Mouse (Mus musculus) mature B cell (primary cell): ENCODE measurements around the gene Itga9.

Source experiments
- in situ Hi-C: fragments of 300-500 bp; cut with MboI; formaldehyde crosslinking; loops from 2 replicates; pipeline ENCODE4 v1.14.3; 2019

Gene Itga9

GRCm38 (mm10) chr9:118821220-118822185 is 215.0 kb downstream of the Itga9 start:
- in situ Hi-C loops, result no loop called here

- in situ Hi-C loops, result no loop called here
Observed at GRCm38 (mm10) chr9:118822186-118822555, 215.7 kb downstream of the Itga9 start.

GRCm38 (mm10) chr9:118822581-118822980 is 216.1 kb downstream of the Itga9 start:
- in situ Hi-C loops, result no loop called here

- in situ Hi-C loops, result no loop called here
Observed at GRCm38 (mm10) chr9:118831080-118831479, 224.6 kb downstream of the Itga9 start.

- in situ Hi-C loops, result no loop called here
Observed at GRCm38 (mm10) chr9:118832533-118832932, 226.0 kb downstream of the Itga9 start.

GRCm38 (mm10) chr9:118833413-118833812 is 226.9 kb downstream of the Itga9 start:
- in situ Hi-C loops, result no loop called here

- in situ Hi-C loops, result no loop called here
Observed at GRCm38 (mm10) chr9:118838910-118839667, 232.6 kb downstream of the Itga9 start.

GRCm38 (mm10) chr9:118841247-118841646 is 234.8 kb downstream of the Itga9 start:
- in situ Hi-C loops, result no loop called here

GRCm38 (mm10) chr9:118841907-118842432 is 235.5 kb downstream of the Itga9 start:
- in situ Hi-C loops, result no loop called here

- in situ Hi-C loops, result no loop called here
Observed at GRCm38 (mm10) chr9:118843711-118844110, 237.2 kb downstream of the Itga9 start.

GRCm38 (mm10) chr9:118845003-118845402 is 238.5 kb downstream of the Itga9 start:
- in situ Hi-C loops, result no loop called here

GRCm38 (mm10) chr9:118846766-118847165 is 240.3 kb downstream of the Itga9 start:
- in situ Hi-C loops, result no loop called here

GRCm38 (mm10) chr9:118856665-118857064 is 250.2 kb downstream of the Itga9 start:
- in situ Hi-C loops, result no loop called here

- in situ Hi-C loops, result loop anchor here (10.0 kb wide), 1 partner anchor 256 kb away; the partner anchor contains the start of gene Itga9
Observed at GRCm38 (mm10) chr9:118860613-118861141, 254.2 kb downstream of the Itga9 start.

GRCm38 (mm10) chr9:118862214-118862613 is 255.7 kb downstream of the Itga9 start:
- in situ Hi-C loops, result loop anchor here (10.0 kb wide), 1 partner anchor 257 kb away; the partner anchor contains the start of gene Itga9

GRCm38 (mm10) chr9:118862852-118863260 is 256.4 kb downstream of the Itga9 start:
- in situ Hi-C loops, result loop anchor here (10.0 kb wide), 1 partner anchor 258 kb away; the partner anchor contains the start of gene Itga9

GRCm38 (mm10) chr9:118863528-118863927 is 257.0 kb downstream of the Itga9 start:
- in situ Hi-C loops, result loop anchor here (10.0 kb wide), 1 partner anchor 259 kb away; the partner anchor contains the start of gene Itga9

- in situ Hi-C loops, result loop anchor here (10.0 kb wide), 1 partner anchor 262 kb away; the partner anchor contains the start of gene Itga9
Observed at GRCm38 (mm10) chr9:118866949-118867348, 260.5 kb downstream of the Itga9 start.

- in situ Hi-C loops, result loop anchor here (10.0 kb wide), 1 partner anchor 263 kb away; the partner anchor contains the start of gene Itga9
Observed at GRCm38 (mm10) chr9:118867851-118868250, 261.4 kb downstream of the Itga9 start.

- in situ Hi-C loops, result no loop called here
Observed at GRCm38 (mm10) chr9:118871089-118871488, 264.6 kb downstream of the Itga9 start.

GRCm38 (mm10) chr9:118873031-118873430 is 266.5 kb downstream of the Itga9 start:
- in situ Hi-C loops, result no loop called here

- in situ Hi-C loops, result no loop called here
Observed at GRCm38 (mm10) chr9:118873596-118873995, 267.1 kb downstream of the Itga9 start.
